Mouse (Mus musculus): ENCODE results near the gene Shmt1.

DNA sequence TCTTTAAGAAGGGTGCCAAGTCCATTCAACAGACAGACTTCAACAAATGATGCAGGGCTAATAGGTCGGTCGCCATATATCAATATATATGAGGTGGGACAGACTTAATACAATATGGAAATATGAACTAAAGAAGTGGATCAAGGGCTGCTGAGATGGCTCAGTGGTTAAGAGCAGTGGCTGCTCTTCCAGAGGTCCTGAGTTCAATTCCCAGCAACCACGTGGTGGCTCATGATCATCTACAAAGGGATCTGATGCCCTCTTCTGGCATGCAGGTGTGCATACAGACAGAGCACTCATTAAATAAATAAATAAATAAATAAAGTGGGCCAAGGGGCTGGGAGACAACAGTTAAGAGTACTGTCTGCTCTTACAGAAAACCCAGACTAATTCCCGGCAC is 39.4 kb downstream of the Shmt1 start:
- TF ChIP-seq POLR2A (IDR thresholded peaks at IDR 0.05; ENCODE audit: insufficient read length, low read depth) (no peak), POLR2AphosphoS2 (IDR thresholded peaks at IDR 0.05; ENCODE audit: insufficient read length, low read depth) (no peak)

All from myocyte (in vitro differentiated cells).